Mouse (Mus musculus) liver, adult 2 months (tissue): ENCODE results near the gene Scrt2.

Experiments used
- CTCF ChIP-seq: fragments of 200-500 bp; IDR thresholded peaks from 2 replicates; pipeline ENCODE4 v1.5.1; 2011; ENCODE audit warnings: low read depth, low read length, control low read depth
- POLR2A ChIP-seq: fragments of 200-500 bp; IDR thresholded peaks from 2 replicates; pipeline ENCODE4 v1.6.1; 2011; ENCODE audit warnings: low read length, control low read depth; ENCODE audit not compliant: insufficient read depth; ENCODE audit errors: extremely low read depth

- TF ChIP-seq CTCF, result no peak
- no peak for TF ChIP-seq POLR2A
Measured at GRCm38 (mm10) chr2:152069941-152070340, 11.4 kb upstream of the Scrt2 start.
